Mouse (Mus musculus) cerebellum, postnatal 4 days (tissue): ENCODE data around the gene Krtap1-4.

ENCODE experiments used
- DNase-seq, 2 experiments: peaks; one replicate each; pipeline ENCODE4 v3.0.0; 2022; ENCODE audit warnings: low spot score in 2 of 2, mixed read lengths in 1 of 2

Krtap1-4 gene

DNA sequence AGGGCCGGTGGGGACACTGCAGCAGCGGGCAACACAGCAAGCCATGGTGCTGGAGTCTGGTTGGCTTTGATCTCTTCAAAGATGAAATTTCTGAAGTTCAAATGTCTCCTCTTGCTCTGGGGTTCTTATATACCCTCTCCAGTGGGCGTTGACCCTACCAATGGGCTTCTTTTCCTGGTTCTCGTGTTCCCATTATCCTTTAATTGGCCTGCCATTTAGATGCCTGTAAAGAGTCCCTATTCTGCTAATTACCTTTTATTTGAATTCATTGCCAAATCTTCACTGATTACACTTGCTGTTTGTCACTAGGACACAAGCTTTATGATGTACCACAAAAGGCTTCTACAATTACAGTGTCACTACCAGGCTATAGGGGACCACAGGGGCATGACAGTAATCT lies 32.7 kb downstream of the Krtap1-4 start, which contains the start of gene Krtap3-3:
TSS of gene Krtap3-3 (minus strand) at position 101 of the 400 bp plus-strand sequence.
- DNase-seq = no peak

DNA sequence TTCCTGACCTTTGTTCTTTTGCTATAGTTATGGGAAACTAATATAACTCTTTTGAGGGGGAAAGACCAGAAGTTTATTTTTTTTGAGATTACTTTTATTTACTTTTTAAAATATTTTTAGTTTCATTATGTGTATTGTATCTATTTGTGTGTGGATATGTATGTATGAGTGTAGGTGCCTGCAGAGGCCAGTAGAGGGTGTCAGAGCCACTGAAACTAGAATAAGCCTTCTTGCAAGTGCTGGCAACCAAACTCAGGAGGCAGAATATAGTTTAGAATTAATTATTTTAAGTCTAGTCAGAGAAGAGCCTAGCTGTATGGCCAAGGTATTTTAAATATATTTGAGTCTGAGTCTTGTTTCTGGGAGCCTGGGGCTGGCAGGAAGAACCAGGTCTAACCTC lies 35.6 kb downstream of the Krtap1-4 start:
- DNase-seq = no peak

DNA sequence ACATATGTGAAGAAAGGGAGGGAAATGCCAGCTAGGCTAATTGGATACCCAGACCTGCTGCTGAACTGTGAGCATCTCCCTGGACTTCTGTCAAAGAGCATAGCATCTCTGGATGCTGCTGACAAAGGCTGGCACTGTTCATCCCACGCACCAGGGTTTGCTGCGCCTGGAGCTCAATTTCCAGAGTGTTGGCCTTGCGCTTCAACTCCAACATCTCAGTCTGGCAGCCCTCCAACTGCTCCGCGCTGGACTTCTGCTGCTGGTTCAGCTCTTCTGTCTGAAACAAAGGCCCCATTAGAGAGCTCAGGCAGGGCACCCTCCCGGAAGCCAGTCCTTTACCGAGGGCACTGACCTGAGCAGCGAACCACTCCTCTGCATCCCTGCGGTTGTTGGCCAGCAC lies 43.7 kb downstream of the Krtap1-4 start:
- DNase-seq = peak; percentile 36 to 76
